Mouse (Mus musculus): ENCODE measurements around the gene Abl2.

Gene Abl2

DNA sequence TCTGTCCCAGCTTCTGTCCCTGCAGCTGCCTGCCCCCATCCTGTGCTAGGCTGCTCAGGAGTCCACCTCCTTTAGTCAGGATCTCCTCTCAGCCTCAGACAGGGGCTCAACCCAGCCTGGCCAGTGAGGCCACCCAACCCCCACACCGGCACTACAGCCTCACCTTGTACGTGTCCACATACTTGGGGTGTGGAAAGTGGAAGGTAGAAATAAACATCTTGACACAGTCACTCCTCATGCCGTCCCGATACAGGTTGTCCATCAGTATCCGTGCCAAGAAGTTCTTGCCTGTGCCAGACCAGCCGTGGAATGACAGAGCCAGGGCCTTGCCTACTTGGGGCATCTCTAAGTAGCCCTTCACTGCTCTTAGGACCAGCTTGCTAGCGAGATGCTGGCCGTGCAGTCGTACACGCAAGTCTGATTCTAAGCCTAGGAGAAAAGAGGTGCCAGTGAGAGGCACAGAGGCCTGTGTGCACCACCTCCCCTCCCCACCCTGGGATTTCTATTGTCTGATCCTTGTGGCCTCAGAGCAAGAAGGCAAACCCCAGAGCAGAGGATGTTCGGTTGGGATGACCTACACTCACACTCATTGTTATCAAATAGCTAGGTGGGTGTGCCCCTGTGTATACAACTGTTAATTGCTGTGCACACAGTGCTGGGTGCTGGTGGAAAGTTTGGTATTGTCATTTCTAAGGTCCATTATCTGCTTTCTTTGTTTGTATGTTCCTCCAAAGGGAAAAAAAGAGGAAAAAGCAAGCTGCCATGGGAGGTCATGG, 110.8 kb downstream of the Abl2 start:
- DNase-seq (ENCODE audit: low spot score in 2 of 2): no peak

DNA sequence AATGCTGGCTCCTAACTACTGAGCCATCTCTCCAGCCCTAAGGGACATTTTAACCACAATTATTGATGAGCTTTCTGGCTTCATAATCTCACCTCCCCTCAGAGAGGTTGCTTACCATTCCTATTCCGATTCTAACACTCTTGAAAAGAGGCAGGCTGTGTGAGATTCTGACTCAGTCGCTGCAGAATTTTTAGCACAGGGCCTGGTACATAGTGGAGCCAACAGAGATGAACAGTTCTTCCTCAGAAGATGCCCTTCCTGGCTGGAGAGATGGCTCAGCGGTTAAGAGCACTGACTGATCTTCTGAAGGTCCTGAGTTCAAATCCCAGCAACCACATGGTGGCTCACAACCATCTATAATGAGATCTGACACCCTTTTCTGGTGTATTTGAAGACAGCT, 113.3 kb downstream of the Abl2 start:
- DNase-seq (ENCODE audit: low spot score in 2 of 2): no peak

DNA sequence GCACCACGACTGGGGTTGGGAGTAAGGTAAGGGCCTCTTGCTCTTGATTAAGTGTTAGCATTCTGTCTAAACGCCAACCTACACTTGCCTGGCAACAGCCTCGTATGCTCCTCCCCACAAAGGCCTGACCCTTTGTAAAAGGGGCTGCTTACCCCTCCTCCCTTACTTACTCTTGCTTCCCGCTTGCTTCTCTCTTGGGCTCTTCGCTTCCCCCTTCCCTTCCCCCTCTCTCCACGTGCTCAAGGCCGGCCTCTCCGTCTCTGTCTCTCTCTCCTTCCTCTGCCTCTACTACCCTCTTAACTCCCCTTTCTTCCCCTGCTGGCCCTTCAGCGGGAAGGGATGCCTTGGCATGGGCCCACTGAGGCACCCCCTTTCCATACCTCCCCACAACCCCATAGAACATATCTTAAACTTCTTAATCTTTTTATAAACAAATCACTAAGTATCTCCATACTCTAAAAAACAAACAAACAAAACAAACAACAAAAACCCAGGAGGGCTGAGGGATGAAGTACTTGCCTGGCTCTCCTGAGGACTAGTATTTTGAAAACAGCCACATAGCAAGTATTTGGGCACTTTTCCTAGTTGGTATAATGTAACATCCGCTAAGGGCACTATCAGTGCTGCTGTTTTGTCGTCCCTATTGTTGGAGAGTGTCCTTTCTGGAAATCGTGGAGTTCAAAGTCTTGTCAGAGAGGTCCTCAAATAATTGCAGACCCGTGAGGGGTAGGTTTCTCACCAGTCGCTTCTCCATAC, 114.3 kb downstream of the Abl2 start:
- no peak for DNase-seq (ENCODE audit: low spot score in 2 of 2)

DNA sequence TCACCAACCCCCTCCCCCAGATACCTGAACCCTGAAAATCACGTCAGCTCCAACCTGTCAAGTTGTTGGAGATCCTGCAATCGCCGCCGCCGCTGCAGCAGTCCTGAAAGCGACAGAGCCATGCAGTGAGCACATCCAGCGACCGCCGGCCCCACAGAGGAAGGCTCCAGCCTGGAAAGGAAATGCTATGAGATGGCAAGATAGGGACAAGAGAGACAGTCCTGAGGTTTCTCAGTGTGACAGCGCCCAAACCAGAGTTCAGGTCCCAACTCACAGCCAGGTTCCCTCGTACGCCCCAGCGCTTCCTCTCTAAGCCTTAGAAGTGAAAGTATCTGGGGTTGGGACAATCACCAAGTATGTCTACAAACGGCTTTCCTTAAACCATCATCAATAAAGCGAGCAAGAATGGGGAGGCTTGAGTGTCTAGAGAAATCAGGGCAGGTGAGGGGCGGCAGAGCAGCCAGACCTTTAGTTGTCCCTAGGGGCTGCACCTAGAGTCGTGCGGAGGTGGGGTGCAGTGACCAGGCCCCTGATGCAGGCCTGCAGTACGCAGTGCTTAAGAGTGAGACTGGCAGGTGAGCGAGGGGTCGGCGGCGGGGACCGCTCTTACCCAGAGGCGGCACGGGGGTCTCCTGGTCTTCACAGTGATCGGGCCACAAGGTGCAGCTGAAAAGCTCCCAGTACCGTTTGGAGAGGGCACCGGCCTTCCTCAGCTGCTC, 115.0 kb downstream of the Abl2 start:
- no peak for DNase-seq (ENCODE audit: low spot score in 2 of 2)

DNA sequence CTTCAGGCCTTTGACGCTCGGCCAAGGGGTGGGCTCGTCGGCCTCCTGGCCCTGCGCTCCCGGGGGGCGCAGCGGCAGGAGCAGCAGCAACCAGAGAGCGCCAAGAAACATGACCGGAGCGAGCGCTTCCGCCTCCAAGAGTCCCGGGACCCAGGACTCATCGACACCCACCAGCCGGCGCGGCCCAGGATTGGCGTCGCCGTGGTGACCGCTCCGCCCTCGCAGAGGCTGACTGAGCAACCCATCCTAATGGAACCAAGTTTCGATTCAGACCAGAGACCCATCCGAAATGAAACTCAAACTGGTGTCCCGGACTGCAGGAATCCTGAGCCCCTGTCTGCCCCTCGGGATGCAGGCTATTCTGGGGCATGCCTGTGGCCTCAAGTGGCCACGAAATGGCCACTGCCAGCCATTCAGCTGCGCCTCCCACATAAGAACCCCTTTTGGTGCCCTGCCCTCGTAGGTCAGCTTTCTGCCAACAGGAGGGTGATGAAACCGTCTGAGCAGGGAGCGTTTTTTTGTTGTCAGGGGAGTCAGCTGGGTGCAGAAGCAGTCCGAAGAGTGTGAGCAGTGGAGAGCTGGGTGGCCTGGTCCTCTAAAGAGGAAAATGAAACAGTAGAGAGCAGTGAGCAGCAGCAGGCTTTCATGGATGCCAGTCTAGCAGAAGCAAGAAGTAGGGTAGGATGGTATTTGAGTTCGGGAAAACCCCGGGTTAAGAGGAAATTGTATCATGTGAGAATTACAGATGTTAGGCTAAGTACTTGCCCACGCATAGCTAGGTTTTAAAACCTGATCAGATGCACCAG, 115.8 kb downstream of the Abl2 start, which contains the start of gene Tor3a:
Gene Tor3a (minus strand): TSS at position 162 of the 806 bp plus-strand sequence.
- peak; percentile 57 to 68 for DNase-seq (ENCODE audit: low spot score in 2 of 2)

DNA sequence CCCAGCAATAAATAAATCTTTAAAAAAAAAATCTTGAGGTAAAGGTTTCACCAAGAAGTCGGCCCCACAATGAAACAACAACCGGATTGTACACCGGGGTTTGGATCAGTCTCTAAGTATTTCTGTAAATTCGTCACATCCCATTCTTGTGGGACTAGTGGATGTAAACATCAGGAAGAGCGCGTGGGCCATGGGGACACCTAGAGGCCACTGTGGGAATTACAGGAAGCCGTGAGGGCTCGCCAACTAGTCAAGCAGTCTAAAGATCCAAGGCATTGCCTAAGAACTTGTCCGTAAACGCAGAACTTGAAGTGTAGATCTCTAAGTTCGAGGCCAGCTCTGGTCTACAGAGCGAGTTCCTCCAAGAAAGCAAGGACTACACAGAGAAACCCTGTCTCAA, 117.6 kb downstream of the Abl2 start:
- peak in 1 of 2 experiments; percentile 67 for DNase-seq (ENCODE audit: low spot score in 2 of 2)

DNA sequence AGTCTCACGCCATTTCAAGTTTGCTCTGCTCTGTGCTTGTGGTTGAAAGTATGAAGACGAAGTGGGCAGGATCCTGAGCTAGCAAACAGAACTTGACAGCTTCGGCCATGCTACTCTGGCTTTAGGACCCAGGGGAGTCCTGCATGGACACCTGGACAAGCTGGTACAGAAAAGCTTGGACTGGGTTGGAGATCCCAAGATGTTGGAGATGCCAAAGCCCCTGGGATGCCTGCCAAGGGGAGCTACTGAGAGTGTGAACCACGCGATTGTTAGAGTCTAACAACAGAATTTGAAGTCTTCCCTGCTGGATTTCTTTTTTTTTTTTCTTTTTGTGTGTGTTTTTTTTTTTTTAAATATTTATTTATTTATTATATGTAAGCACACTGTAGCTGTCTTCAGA, 118.0 kb downstream of the Abl2 start:
- DNase-seq (ENCODE audit: low spot score in 2 of 2): no peak

DNA sequence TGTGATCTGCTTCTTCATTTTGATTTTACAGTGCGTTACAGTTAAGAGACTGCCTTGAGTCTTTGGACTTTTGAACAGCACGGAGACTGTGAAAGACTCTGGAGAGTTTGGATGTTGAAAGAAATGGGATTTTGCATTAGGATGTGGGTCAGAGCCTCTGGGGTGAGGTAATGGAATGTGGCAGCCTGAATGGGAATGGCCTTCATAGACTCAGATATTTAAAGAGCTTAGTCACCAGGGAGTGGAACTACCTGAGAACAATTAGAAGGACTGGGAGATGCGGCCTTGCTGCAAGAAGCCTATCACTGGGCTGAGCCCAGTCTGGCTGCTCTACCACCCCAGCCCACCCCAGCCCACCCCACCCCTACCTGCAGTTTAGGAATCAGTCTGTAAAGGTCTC, 118.6 kb downstream of the Abl2 start:
- no peak for DNase-seq (ENCODE audit: low spot score in 2 of 2)

DNA sequence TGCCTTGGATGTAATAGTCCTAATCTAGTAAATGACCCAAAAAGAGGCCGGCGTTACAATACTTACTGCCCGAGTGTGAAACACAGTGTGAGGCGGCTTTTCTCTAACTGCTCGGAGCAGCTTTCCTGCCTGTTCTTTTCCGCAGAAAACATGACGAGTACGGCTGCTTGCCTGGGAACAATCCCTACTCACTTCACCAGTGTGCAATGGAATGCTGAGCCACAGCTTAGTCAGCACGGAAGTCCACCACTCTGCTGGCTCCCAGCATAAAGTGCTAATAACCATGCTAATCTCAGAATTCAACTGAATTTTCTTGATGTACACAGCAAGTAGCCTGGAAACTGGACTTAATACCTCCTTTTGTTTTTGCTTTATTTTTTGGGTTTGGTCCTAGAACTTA, 121.0 kb downstream of the Abl2 start:
- DNase-seq (ENCODE audit: low spot score in 2 of 2): no peak

DNA sequence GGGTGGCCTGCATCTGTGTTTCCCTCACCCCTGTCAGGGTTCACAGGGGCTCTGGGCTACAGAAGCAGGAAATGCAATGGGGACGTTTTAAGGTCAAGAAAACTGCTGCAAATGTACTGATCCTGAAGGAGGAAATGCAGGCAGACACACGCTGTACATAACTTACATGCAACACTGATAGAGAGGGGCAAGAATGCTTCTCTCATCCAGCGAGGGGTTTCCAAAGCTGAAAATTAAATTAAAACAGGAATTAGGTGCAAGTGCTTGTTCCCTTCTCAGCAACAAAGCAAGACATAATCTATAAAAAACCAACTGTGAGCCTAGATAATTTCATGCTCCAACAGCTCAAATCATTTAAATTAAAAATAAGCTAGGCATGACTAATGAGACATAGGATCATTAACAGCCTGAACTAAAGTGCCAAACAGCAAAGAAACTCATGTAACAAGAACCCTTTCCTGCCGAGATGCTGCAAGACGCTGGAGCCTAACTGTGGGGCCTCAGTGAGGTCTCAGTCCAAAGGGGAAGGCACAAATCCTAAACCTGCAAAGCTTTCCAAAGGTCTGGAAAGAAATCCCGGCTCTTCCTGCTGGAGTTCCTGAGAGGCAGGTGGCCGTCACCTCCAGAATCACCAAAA, 127.6 kb downstream of the Abl2 start:
- DNase-seq (ENCODE audit: low spot score in 2 of 2): no peak
